Mouse (Mus musculus) intestine, embryonic 15.5 days (tissue): ENCODE measurements at regions not wholly inside any gene's neighbourhood (a gene's known extent, or its start where the extent isn't known, plus 50 kb on each side); places are given as distances from the start of the nearest gene placed in this dataset.

Experiments used
- ATAC-seq: fragments of 200-750 bp; cut with Nextera tagmentation; 2 replicates; pipeline ENCODE4 v1.8.0; 2017; ENCODE audit warnings: moderate TSS enrichment, moderate library complexity
- H3K27ac ChIP-seq: fragments of 300-500 bp; sonication (generic); 2 replicates; pipeline ENCODE4 v1.5.1; 2015; ENCODE audit warnings: mild to moderate bottlenecking, inconsistent platforms
- H3K27me3 ChIP-seq: fragments of 300-500 bp; sonication (generic); replicated peaks from 2 replicates; pipeline ENCODE4 v1.6.1; 2015; ENCODE audit warnings: inconsistent platforms
- H3K36me3 ChIP-seq: fragments of 300-500 bp; sonication (generic); 2 replicates; pipeline ENCODE4 v1.6.1; 2015; ENCODE audit warnings: inconsistent platforms
- H3K4me1 ChIP-seq: fragments of 300-500 bp; sonication (generic); replicated peaks from 2 replicates; pipeline ENCODE4 v1.6.1; 2015; ENCODE audit warnings: inconsistent platforms
- H3K4me2 ChIP-seq: fragments of 300-500 bp; sonication (generic); replicated peaks from 2 replicates; pipeline ENCODE4 v1.6.1; 2015; ENCODE audit warnings: mild to moderate bottlenecking, inconsistent platforms
- H3K4me3 ChIP-seq: fragments of 300-500 bp; sonication (generic); replicated peaks from 2 replicates; pipeline ENCODE4 v1.5.1; 2015; ENCODE audit warnings: inconsistent platforms
- H3K9ac ChIP-seq: fragments of 300-500 bp; sonication (generic); 2 replicates; pipeline ENCODE4 v1.6.1; 2015; ENCODE audit warnings: inconsistent platforms
- H3K9me3 ChIP-seq: fragments of 300-500 bp; sonication (generic); 2 replicates; pipeline ENCODE4 v1.6.1; 2016; ENCODE audit warnings: inconsistent platforms
- WGBS: fragments of 180-500 bp; shearing (Covaris S2); methylation state at CpG from one replicate; pipeline ENCODE4 v1.1.7; 2015; 5-methylcytosine and 5-hydroxymethylcytosine counted together

DNA sequence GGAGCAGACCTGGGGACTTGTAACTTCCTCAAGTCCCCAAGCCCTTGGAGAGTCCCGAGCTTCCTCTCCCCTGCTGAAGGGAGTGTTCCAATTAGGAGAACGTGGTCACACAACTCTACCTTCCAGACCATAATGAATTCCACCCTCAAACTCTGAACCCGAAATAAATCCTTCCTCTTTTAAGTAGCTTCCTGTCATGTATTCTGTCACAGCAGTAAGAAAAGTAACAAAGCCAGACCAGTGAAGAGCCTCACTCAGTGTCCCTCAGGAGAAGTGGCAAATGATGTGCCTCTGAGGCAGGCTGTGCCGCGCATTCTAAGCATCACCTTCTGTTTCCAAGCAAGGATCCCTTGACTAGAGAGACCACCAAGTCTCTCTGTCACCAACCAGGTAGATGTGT, 134.4 kb upstream of the Slc35f3 start:
- H3K4me2 ChIP-seq: no peak overlapping the region
- H3K9ac ChIP-seq: no peak overlapping the region
- no peak for ATAC-seq
- H3K4me3 ChIP-seq: no peak overlapping the region
- WGBS: 74% methylated on average over 5 of the region's 5 CpGs
- no peaks in the 10 kb centered on the region for H3K36me3 ChIP-seq
- H3K4me1 ChIP-seq: 0 out of 2 replicates have a peak, but pooled peaks cover 3% of the 10 kb centered on the region
- H3K9me3 ChIP-seq: no peaks in the 10 kb centered on the region
- H3K27me3 ChIP-seq: no peaks in the 10 kb centered on the region
- H3K27ac ChIP-seq: no peak overlapping the region

DNA sequence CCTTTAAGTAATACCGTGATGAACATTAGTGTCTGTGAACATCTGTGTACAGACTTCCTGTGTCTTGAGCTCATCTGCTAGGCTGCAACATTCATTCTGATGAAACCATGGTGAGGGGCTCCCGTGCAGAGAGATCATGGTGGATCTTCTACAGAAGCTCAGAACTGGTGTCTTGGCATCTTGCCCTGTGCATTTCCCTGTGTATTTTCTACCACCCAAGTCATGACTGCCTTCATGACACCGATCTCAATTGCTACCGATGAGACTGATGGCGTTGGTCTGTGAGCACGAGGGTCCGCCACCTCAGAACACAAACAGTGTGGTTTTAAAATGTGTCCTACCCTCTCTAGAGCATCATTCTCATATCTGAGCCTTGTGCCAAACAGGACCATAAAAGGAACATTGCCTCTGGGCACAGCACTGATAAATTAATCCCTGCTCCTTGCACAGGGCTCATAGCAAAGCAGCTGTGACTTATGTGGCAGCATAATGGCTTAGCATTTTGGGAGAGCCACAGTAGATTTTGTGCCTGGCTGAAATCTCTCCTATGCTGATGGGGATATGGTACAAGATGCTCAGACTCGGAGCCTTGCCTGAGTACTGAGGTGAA, 132.8 kb upstream of the Slc35f3 start:
- Histone ChIP-seq H3K4me1 (0 out of 2 replicates have a peak, but pooled peaks cover 3% of the 10 kb centered on the region), H3K4me3 (no peak overlapping the region), H3K36me3 (no peaks in the 10 kb centered on the region), H3K27ac (no peak overlapping the region), H3K9me3 (no peaks in the 10 kb centered on the region), H3K9ac (no peak overlapping the region), H3K27me3 (no peaks in the 10 kb centered on the region), H3K4me2 (no peak overlapping the region)
- 61% methylated on average over 8 of the region's 8 CpGs for WGBS
- no peak for ATAC-seq

DNA sequence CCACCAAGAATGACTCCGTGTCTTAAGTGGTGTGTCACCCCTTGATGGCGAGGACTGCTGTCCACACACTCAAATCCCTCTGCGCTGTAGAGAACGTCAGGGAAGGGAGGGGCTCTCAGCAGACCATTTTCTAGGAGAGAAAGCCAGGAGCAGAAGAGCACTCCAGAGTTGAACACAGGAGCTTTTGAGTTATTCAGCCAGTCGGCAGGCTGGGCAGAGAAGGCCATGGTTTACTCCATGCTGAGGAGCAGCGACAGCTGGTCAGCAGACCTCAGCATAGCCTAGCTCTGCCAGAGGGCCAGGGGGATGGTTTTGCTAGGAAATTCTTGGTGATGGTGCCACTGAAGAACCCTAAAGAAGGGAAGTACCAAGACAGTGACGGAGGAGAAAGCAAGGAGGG, 132.0 kb upstream of the Slc35f3 start:
- Histone ChIP-seq H3K9ac (no peak overlapping the region), H3K4me3 (no peak overlapping the region), H3K27me3 (no peaks in the 10 kb centered on the region), H3K27ac (no peak overlapping the region), H3K36me3 (no peaks in the 10 kb centered on the region), H3K9me3 (no peaks in the 10 kb centered on the region), H3K4me1 (0 out of 2 replicates have a peak, but pooled peaks cover 3% of the 10 kb centered on the region), H3K4me2 (no peak overlapping the region)
- ATAC-seq: no peak
- WGBS: 75% methylated on average over 7 of the region's 7 CpGs

DNA sequence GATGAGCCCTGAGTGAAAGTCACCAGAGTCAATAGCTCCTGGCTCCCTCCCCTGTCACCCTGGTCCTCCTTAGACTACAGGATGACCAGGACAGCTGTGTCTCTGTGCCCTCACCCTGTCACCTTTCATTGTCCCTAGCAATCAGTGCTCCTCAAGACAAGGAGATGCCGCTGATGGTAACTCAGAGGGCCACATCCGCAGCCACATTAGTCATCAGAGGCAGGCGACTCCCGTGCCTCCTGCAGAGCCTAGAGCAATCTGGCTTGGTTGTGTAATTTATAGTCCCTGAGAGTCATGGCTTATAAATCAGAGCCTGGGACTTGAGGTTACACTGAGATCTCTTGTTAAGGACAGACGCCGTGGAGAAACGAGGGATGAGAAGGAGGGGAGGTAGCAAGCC, 123.9 kb upstream of the Slc35f3 start:
- H3K36me3 ChIP-seq: no peaks in the 10 kb centered on the region
- 43% methylated on average over 7 of the region's 7 CpGs for WGBS
- no peak overlapping the region for H3K27ac ChIP-seq
- no peak overlapping the region for H3K4me3 ChIP-seq
- ATAC-seq: no peak
- H3K9ac ChIP-seq: no peak overlapping the region
- H3K4me2 ChIP-seq: no peak overlapping the region
- H3K9me3 ChIP-seq: no peaks in the 10 kb centered on the region
- no peaks in the 10 kb centered on the region for H3K27me3 ChIP-seq
- H3K4me1 ChIP-seq: no peaks in the 10 kb centered on the region

DNA sequence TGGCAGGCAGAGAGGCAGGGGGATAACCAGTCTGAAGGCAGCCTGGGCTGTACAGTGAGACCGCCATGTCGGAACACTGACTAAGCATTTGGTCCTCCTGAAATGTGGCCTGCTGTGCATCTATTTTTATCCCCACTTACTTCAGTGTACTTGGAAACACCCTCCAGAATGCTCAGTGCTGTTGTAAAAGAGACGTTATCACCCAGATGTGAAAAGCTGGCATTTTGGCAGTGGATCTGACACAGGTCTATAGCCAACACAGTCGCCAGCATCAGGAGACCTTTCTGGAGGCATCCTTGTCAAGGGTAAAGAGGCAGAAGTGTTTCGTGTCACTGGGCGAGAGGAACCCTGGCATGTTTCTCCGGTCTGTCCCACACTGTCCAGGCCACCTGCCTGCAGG, 122.1 kb upstream of the Slc35f3 start:
- Histone ChIP-seq H3K27ac (no peak overlapping the region), H3K4me2 (no peak overlapping the region), H3K36me3 (no peaks in the 10 kb centered on the region), H3K9ac (no peak overlapping the region), H3K27me3 (no peaks in the 10 kb centered on the region), H3K4me1 (no peaks in the 10 kb centered on the region), H3K9me3 (no peaks in the 10 kb centered on the region), H3K4me3 (no peak overlapping the region)
- WGBS: 93% methylated on average over 7 of the region's 7 CpGs
- no peak for ATAC-seq

DNA sequence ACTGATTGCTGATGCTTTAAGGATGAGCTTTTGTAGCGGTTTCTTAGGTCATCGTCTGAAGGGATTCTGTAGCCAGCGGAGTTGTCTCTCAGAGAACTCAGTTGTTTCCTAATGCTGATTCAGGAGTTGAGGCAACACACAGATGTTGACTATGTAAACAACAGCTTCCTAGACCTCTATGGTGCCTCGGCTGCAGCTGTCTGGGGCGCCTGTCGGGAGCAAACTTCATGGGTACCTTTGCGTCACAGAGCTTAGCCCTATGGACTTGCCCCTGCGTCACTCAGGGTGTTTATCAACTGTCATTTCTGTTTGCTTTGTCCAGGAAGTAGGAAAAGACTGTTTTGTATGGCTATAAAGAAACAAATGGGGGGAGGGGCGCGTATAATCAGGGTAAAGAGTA, 120.5 kb upstream of the Slc35f3 start:
- no peak overlapping the region for H3K4me3 ChIP-seq
- no peaks in the 10 kb centered on the region for H3K4me1 ChIP-seq
- WGBS: 60% methylated on average over 10 of the region's 10 CpGs
- no peaks in the 10 kb centered on the region for H3K9me3 ChIP-seq
- no peak overlapping the region for H3K9ac ChIP-seq
- no peaks in the 10 kb centered on the region for H3K36me3 ChIP-seq
- no peak for ATAC-seq
- H3K27ac ChIP-seq: no peak overlapping the region
- H3K4me2 ChIP-seq: no peak overlapping the region
- no peaks in the 10 kb centered on the region for H3K27me3 ChIP-seq

DNA sequence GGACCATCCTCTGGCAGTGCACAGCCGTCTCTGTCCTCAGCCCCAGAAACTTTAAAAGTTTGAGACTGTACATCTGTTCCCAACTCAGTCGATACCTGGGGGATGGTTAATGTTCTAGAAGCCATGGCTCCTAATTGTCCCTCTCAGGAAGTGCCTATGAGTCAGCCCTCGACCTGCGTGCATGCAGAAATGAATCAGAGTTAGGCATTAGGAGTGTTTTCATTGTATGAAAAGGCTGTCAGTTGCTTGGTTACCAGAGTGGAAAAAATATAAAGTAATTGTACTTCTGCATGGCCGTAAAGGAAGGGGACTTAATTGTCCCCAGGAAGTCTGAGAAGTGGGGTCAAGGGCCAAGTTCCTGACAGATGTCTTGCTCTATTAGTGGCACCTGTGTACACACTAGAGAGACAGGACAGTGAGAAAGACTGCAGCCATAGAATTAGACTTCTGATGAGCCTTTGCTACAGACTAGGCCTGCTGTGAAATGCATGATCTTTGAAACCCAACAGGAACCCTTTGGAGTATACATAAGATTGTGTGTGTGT, 109.5 kb upstream of the Slc35f3 start:
- WGBS: 44% methylated on average over 5 of the region's 5 CpGs
- ATAC-seq: no peak; the same call in 1 of the 2 replicates
- Histone ChIP-seq H3K27ac (no peak overlapping the region), H3K9ac (no peak overlapping the region), H3K27me3 (no peaks in the 10 kb centered on the region), H3K4me2 (no peak overlapping the region), H3K4me3 (no peak overlapping the region), H3K9me3 (no peaks in the 10 kb centered on the region), H3K36me3 (no peaks in the 10 kb centered on the region), H3K4me1 (no peaks in the 10 kb centered on the region)

DNA sequence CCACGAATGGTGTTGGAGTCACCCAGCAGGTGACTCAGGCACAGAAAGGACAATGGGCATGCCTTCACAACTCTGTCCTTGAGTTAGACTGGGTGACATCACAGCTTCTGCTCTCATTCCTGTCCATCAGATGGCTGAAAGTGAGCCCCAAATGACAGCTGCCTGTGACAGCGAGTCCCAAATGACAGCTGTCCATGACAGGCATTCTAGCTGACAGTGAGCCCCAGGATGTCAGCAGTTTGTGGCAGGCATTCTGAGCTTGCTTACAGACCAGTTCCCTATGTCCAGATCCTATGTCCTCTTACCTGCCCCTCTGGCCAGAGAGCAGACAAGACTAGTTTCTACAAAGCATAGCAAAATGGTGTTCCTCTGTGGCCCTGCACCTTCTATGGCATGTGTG, 102.7 kb upstream of the Slc35f3 start:
- Histone ChIP-seq H3K27me3 (no peaks in the 10 kb centered on the region), H3K9me3 (no peaks in the 10 kb centered on the region), H3K4me1 (no peaks in the 10 kb centered on the region), H3K27ac (no peak overlapping the region), H3K36me3 (no peaks in the 10 kb centered on the region), H3K4me2 (no peak overlapping the region), H3K4me3 (no peak overlapping the region), H3K9ac (no peak overlapping the region)
- ATAC-seq: no peak
- WGBS: 90% methylated on average over 2 of the region's 2 CpGs

DNA sequence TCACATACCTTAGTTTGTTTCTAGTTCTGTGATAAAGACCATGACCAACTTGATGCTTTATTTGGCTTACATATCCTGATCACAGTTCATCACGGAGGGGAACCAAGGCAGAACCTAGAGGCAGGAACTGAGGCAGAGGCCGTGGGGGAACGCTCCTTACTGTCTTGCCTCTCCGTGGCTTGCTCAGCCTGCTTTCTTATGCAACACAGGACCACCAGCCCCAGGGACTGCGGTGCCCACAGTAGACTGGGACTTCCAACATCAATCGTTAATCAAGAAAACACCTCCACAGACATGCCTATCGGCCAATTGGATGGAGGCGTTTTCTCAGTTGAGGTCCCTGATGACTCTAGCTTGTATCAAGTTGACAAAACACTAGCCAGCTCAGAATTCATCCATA, 87.8 kb upstream of the Slc35f3 start:
- 85% methylated on average over 8 of the region's 8 CpGs for WGBS
- Histone ChIP-seq H3K27me3 (no peaks in the 10 kb centered on the region), H3K4me3 (no peak overlapping the region), H3K4me2 (no peak overlapping the region), H3K27ac (no peak overlapping the region), H3K9ac (no peak overlapping the region), H3K9me3 (no peaks in the 10 kb centered on the region), H3K4me1 (no peaks in the 10 kb centered on the region), H3K36me3 (no peaks in the 10 kb centered on the region)
- ATAC-seq: no peak

DNA sequence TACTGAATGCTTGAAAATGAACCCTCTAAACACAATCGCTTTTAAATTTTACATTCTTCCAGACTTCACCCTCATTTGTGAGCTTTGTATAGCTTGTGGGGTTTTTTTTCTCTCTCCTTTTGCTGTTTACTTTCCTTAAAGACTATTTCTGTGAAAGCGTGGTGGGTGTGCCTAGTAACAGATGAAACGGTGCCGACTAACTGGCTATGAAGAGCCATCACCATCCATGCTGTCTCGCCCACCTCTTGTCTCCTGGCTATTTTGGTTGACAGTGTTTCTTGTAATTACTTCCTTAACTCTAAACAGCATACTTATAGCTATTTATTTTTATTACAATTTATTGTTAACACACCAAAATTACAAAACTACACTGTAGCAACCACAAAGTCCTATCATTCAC, 85.6 kb upstream of the Slc35f3 start:
- H3K27me3 ChIP-seq: no peaks in the 10 kb centered on the region
- H3K4me1 ChIP-seq: no peaks in the 10 kb centered on the region
- no peak overlapping the region for H3K4me3 ChIP-seq
- no peak overlapping the region for H3K9ac ChIP-seq
- H3K4me2 ChIP-seq: no peak overlapping the region
- H3K36me3 ChIP-seq: no peaks in the 10 kb centered on the region
- ATAC-seq: no peak
- H3K9me3 ChIP-seq: no peaks in the 10 kb centered on the region
- H3K27ac ChIP-seq: no peak overlapping the region
- 79% methylated on average over 5 of the region's 5 CpGs for WGBS

DNA sequence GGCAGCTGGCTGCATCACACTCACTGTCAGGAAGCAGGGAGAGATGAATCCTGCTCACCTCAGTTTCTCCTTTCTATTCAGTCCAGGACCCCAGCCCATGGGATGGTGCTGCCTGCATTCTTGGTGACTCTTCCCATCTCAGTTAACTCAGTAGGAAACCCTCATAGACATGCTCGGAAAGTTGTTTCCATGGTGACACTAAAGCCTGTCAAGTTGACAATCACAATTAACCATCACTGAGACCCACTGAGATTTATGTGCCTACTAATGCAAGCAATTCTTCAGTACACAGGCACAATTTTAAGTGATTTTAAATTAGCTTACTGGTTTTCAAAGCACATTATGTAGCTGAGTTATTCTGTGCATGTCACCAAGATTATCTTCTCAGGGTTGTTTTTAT, 83.8 kb upstream of the Slc35f3 start:
- Histone ChIP-seq H3K4me2 (no peak overlapping the region), H3K4me3 (no peak overlapping the region), H3K36me3 (no peaks in the 10 kb centered on the region), H3K27me3 (no peaks in the 10 kb centered on the region), H3K9me3 (no peaks in the 10 kb centered on the region), H3K27ac (no peak overlapping the region), H3K9ac (no peak overlapping the region), H3K4me1 (no peaks in the 10 kb centered on the region)
- no peak for ATAC-seq
- WGBS: 59% methylated on average over 1 of the region's 1 CpGs

DNA sequence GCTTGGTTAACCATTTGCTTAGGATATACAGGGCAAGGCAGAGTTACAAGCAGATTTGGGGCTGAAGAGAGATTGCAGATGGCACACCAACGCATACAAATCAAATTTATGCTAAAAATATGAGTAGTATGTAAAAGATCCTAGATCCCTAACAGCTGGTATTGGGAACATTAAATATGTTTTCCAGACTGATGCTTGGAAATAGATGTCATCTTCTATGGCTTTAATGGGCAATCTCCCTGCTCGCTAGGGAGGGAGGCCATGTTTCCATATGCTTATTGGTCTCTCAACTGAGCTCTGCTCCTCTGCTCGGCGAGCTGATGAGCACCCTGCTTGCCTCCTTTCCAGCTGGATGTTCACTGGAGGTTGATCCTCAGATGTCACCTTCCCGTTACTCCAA, 82.0 kb upstream of the Slc35f3 start:
- no peaks in the 10 kb centered on the region for H3K9me3 ChIP-seq
- no peak overlapping the region for H3K9ac ChIP-seq
- no peaks in the 10 kb centered on the region for H3K36me3 ChIP-seq
- H3K27ac ChIP-seq: no peak overlapping the region
- no peaks in the 10 kb centered on the region for H3K27me3 ChIP-seq
- no peak overlapping the region for H3K4me2 ChIP-seq
- ATAC-seq: no peak
- no peak overlapping the region for H3K4me3 ChIP-seq
- H3K4me1 ChIP-seq: no peaks in the 10 kb centered on the region
- 79% methylated on average over 5 of the region's 5 CpGs for WGBS

DNA sequence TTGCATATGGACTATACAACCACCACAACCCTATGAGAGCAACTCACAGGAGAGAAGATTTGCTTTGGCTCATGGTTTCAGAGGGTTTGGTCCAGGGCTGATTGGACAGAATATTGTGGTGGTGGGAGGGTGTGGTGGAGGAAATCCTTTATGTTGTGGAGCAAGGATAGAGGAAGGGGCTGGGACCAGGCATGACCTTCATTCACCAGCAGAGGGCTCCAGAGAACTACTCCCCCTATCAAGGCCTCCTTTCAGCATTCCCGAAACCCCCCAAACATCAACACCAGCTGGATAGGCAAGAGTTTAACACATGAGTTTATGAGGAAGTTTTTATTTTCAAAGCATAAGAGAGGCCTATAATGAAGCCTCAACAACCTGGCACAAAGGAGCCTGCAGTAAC, 76.7 kb upstream of the Slc35f3 start:
- no peaks in the 10 kb centered on the region for H3K4me1 ChIP-seq
- H3K4me2 ChIP-seq: no peak overlapping the region
- 77% methylated on average over 1 of the region's 1 CpGs for WGBS
- no peaks in the 10 kb centered on the region for H3K27me3 ChIP-seq
- H3K36me3 ChIP-seq: no peaks in the 10 kb centered on the region
- H3K4me3 ChIP-seq: no peak overlapping the region
- ATAC-seq: no peak
- no peaks in the 10 kb centered on the region for H3K9me3 ChIP-seq
- H3K27ac ChIP-seq: no peak overlapping the region
- H3K9ac ChIP-seq: no peak overlapping the region
